Mouse (Mus musculus) megakaryocyte, embryonic 14.5 days (primary cell): ENCODE results near the gene Maml3.

ENCODE experiments used
- FLI1 ChIP-seq: IDR thresholded peaks from 2 replicates; pipeline ENCODE4 v1.6.1; 2012; ENCODE audit warnings: low read length, inconsistent platforms, mixed read lengths
- GATA1 ChIP-seq: IDR thresholded peaks from 3 replicates; pipeline ENCODE4 v1.6.1; 2012; ENCODE audit warnings: mixed read lengths, low read length, inconsistent platforms, borderline replicate concordance

DNA sequence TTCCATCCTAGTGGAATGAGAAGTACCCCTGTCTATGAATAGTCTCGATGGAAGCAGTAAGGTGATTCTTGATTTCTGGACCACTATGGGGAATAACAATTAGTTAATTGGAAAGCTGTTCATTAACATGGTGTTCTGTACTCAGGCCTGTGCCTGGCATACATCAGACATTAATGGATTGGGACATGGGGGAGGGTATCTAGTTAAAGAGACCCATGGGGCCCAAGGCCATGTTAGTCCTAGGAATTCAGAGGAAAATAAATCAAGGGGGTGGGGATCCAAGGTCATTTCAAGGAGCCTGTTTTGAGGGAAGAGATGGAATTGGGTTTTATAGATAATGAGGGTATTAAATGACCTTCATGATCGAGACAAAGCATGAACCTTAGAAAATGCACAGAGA is 179.1 kb downstream of the Maml3 start:
- TF ChIP-seq GATA1, result no peak
- TF ChIP-seq FLI1, result no peak
